Mouse (Mus musculus) lung, embryonic 15.5 days (tissue): ENCODE data around the gene Akt3. TPM values are rescaled to one million over a fixed set of nuclear protein-coding genes. Genes with fewer than 3 reads are reported as not detected.

Source experiments
- ATAC-seq: fragments of 200-750 bp; cut with Nextera tagmentation; 2 replicates; pipeline ENCODE4 v1.8.0; 2017; ENCODE audit warnings: moderate number of reproducible peaks, borderline replicate concordance; ENCODE audit not compliant: low FRiP score, low TSS enrichment; ENCODE audit errors: extremely low read depth
- H3K27ac ChIP-seq: fragments of 300-500 bp; sonication (generic); 2 replicates; pipeline ENCODE4 v1.5.1; 2015; ENCODE audit warnings: moderate library complexity, mild to moderate bottlenecking, inconsistent platforms
- H3K27me3 ChIP-seq: fragments of 300-500 bp; sonication (generic); 2 replicates; pipeline ENCODE4 v1.6.1; 2015; ENCODE audit warnings: inconsistent platforms
- H3K36me3 ChIP-seq: fragments of 300-500 bp; sonication (generic); 2 replicates; pipeline ENCODE4 v1.6.1; 2015; ENCODE audit warnings: inconsistent platforms
- H3K4me1 ChIP-seq: fragments of 300-500 bp; sonication (generic); 2 replicates; pipeline ENCODE4 v1.6.1; 2015; ENCODE audit warnings: inconsistent platforms
- H3K4me2 ChIP-seq: fragments of 300-500 bp; sonication (generic); 2 replicates; pipeline ENCODE4 v1.6.1; 2015; ENCODE audit warnings: inconsistent platforms, mild to moderate bottlenecking, moderate library complexity
- H3K4me3 ChIP-seq: fragments of 300-500 bp; sonication (generic); 2 replicates; pipeline ENCODE4 v1.5.1; 2015; ENCODE audit warnings: mild to moderate bottlenecking, inconsistent platforms
- H3K9ac ChIP-seq: fragments of 300-500 bp; sonication (generic); 2 replicates; pipeline ENCODE4 v1.6.1; 2015; ENCODE audit warnings: inconsistent platforms
- H3K9me3 ChIP-seq: fragments of 300-500 bp; sonication (generic); 2 replicates; pipeline ENCODE4 v1.6.1; 2016; ENCODE audit warnings: inconsistent platforms
- WGBS: fragments of 180-500 bp; shearing (Covaris S2); methylation state at CpG from one replicate; pipeline ENCODE4 v1.1.7; 2015; 5-methylcytosine and 5-hydroxymethylcytosine counted together
- polyA plus RNA-seq: library from polyadenylated mRNA; unstranded; fragments of >200 nt; fragmentation: Nextera tagmentation; extraction: Ambion mirVana; gene quantifications from 2 replicates; pipeline ENCODE4 v1.2.1, GENCODE M21; 2015

Akt3 gene
- polyA plus RNA-seq: 4.6 and 5.3 TPM in 2 replicates

GRCm38 (mm10) chr1:177258034-177258342 lies at the start of gene Akt3:
Akt3 (minus strand) TSS chr1:177258203.
- H3K4me2 ChIP-seq: peak within 1 kb of the TSS; percentile 90
- no peaks in the 10 kb centered on the region for H3K27me3 ChIP-seq
- no peaks in the 10 kb centered on the region for H3K9me3 ChIP-seq
- peak within 1 kb of the TSS; percentile 97 for H3K27ac ChIP-seq
- ATAC-seq: peak; percentile 62
- H3K36me3 ChIP-seq: no peaks in the 10 kb centered on the region
- no CpG with 5 or more reads among the region's 32 CpGs for WGBS
- H3K4me1 ChIP-seq: 0 out of 2 replicates have a peak, but pooled peaks cover 3% of the 10 kb centered on the region
- peak within 1 kb of the TSS; percentile 95 for H3K4me3 ChIP-seq
- H3K9ac ChIP-seq: peak within 1 kb of the TSS; percentile 76

GRCm38 (mm10) chr1:177307549-177307948 lies 49.5 kb upstream of the Akt3 start:
- 81% methylated on average over 11 of the region's 11 CpGs for WGBS
- Histone ChIP-seq H3K27me3 (no peaks in the 10 kb centered on the region), H3K9me3 (no peaks in the 10 kb centered on the region)

GRCm38 (mm10) chr1:177298231-177298630 lies 40.2 kb upstream of the Akt3 start:
- 87% methylated on average over 1 of the region's 1 CpGs for WGBS
- ATAC-seq: no peak

More at GRCm38 (mm10) chr1:177307549-177307948, 49.5 kb upstream of the Akt3 start:
- Histone ChIP-seq H3K4me3 (no peak overlapping the region), H3K27ac (no peak overlapping the region), H3K4me2 (no peak overlapping the region), H3K9ac (no peak overlapping the region), H3K4me1 (no peaks in the 10 kb centered on the region), H3K36me3 (no peaks in the 10 kb centered on the region)
- ATAC-seq: no peak

GRCm38 (mm10) chr1:177286764-177287163 lies 28.8 kb upstream of the Akt3 start:
- no peak for ATAC-seq
- H3K4me3 ChIP-seq: no peak overlapping the region
- no peaks in the 10 kb centered on the region for H3K36me3 ChIP-seq
- H3K27ac ChIP-seq: no peak overlapping the region
- H3K9ac ChIP-seq: no peak overlapping the region
- no peaks in the 10 kb centered on the region for H3K4me1 ChIP-seq
- H3K27me3 ChIP-seq: no peaks in the 10 kb centered on the region
- 30% methylated on average over 3 of the region's 3 CpGs for WGBS
- no peaks in the 10 kb centered on the region for H3K9me3 ChIP-seq
- H3K4me2 ChIP-seq: no peak overlapping the region

More at GRCm38 (mm10) chr1:177298231-177298630, 40.2 kb upstream of the Akt3 start:
- Histone ChIP-seq H3K9ac (no peak overlapping the region), H3K4me1 (no peaks in the 10 kb centered on the region), H3K9me3 (no peaks in the 10 kb centered on the region), H3K27me3 (no peaks in the 10 kb centered on the region), H3K36me3 (no peaks in the 10 kb centered on the region), H3K4me2 (no peak overlapping the region), H3K27ac (no peak overlapping the region), H3K4me3 (no peak overlapping the region)

GRCm38 (mm10) chr1:177281925-177282324 lies 23.9 kb upstream of the Akt3 start:
- no peak overlapping the region for H3K4me3 ChIP-seq
- no peak overlapping the region for H3K4me2 ChIP-seq
- no peak overlapping the region for H3K9ac ChIP-seq
- no peaks in the 10 kb centered on the region for H3K27me3 ChIP-seq
- ATAC-seq: no peak
- no peaks in the 10 kb centered on the region for H3K4me1 ChIP-seq
- H3K36me3 ChIP-seq: no peaks in the 10 kb centered on the region
- H3K27ac ChIP-seq: no peak overlapping the region
- H3K9me3 ChIP-seq: no peaks in the 10 kb centered on the region

- Histone ChIP-seq H3K9me3 (no peaks in the 10 kb centered on the region), H3K27ac (no peak overlapping the region), H3K27me3 (no peaks in the 10 kb centered on the region), H3K4me3 (no peak overlapping the region), H3K9ac (no peak overlapping the region), H3K4me1 (no peaks in the 10 kb centered on the region), H3K36me3 (no peaks in the 10 kb centered on the region), H3K4me2 (no peak overlapping the region)
- no peak for ATAC-seq
- 63% methylated on average over 5 of the region's 5 CpGs for WGBS
These were observed 19.4 kb upstream of the Akt3 start for GRCm38 (mm10) chr1:177277361-177277760.

- no peak overlapping the region for H3K4me3 ChIP-seq
- H3K27me3 ChIP-seq: no peaks in the 10 kb centered on the region
- H3K4me2 ChIP-seq: no peak overlapping the region
- H3K27ac ChIP-seq: no peak overlapping the region
- H3K4me1 ChIP-seq: no peaks in the 10 kb centered on the region
- H3K9ac ChIP-seq: no peak overlapping the region
- no peaks in the 10 kb centered on the region for H3K36me3 ChIP-seq
- ATAC-seq: no peak
- 65% methylated on average over 1 of the region's 1 CpGs for WGBS
- no peaks in the 10 kb centered on the region for H3K9me3 ChIP-seq
These were observed 9.6 kb upstream of the Akt3 start for GRCm38 (mm10) chr1:177267645-177268044.

GRCm38 (mm10) chr1:177262926-177263325 lies 4.9 kb upstream of the Akt3 start:
- Histone ChIP-seq H3K4me2 (no peak overlapping the region), H3K27ac (no peak overlapping the region), H3K4me3 (no peak overlapping the region), H3K9me3 (no peaks in the 10 kb centered on the region), H3K36me3 (no peaks in the 10 kb centered on the region), H3K27me3 (no peaks in the 10 kb centered on the region), H3K4me1 (no peaks in the 10 kb centered on the region), H3K9ac (no peak overlapping the region)
- WGBS: 49% methylated on average over 2 of the region's 2 CpGs
- ATAC-seq: no peak

GRCm38 (mm10) chr1:177260796-177261195 lies 2.8 kb upstream of the Akt3 start:
- 54% methylated on average over 4 of the region's 4 CpGs for WGBS
- H3K4me1 ChIP-seq: 0 out of 2 replicates have a peak, but pooled peaks cover 3% of the 10 kb centered on the region
- H3K36me3 ChIP-seq: no peaks in the 10 kb centered on the region
- no peak overlapping the region for H3K9ac ChIP-seq
- no peaks in the 10 kb centered on the region for H3K27me3 ChIP-seq
- no peaks in the 10 kb centered on the region for H3K9me3 ChIP-seq
- H3K4me3 ChIP-seq: no peak overlapping the region
- no peak overlapping the region for H3K4me2 ChIP-seq
- H3K27ac ChIP-seq: no peak overlapping the region
- no peak for ATAC-seq

- ATAC-seq: no peak
- WGBS: 18% methylated on average over 16 of the region's 16 CpGs
- H3K27ac ChIP-seq: peak overlapping the region; percentile 97
- H3K4me2 ChIP-seq: peak overlapping the region; percentile 90
- H3K9me3 ChIP-seq: no peaks in the 10 kb centered on the region
- H3K36me3 ChIP-seq: no peaks in the 10 kb centered on the region
- peak overlapping the region; percentile 76 for H3K9ac ChIP-seq
- H3K4me3 ChIP-seq: peak overlapping the region; percentile 95
- no peaks in the 10 kb centered on the region for H3K27me3 ChIP-seq
- H3K4me1 ChIP-seq: 0 out of 2 replicates have a peak, but pooled peaks cover 3% of the 10 kb centered on the region
These were observed 1.1 kb upstream of the Akt3 start for GRCm38 (mm10) chr1:177259038-177259600.

GRCm38 (mm10) chr1:177258343-177259037 lies 487 bp upstream of the Akt3 start:
- Histone ChIP-seq H3K36me3 (no peaks in the 10 kb centered on the region), H3K27me3 (no peaks in the 10 kb centered on the region), H3K4me2 (peak overlapping the region; percentile 90), H3K4me3 (peak overlapping the region; percentile 95), H3K27ac (peak overlapping the region; percentile 97), H3K9ac (peak overlapping the region; percentile 76), H3K4me1 (0 out of 2 replicates have a peak, but pooled peaks cover 3% of the 10 kb centered on the region), H3K9me3 (no peaks in the 10 kb centered on the region)
- ATAC-seq: peak; percentile 94
- under 1% methylated on average over 52 of the region's 86 CpGs for WGBS

GRCm38 (mm10) chr1:177257178-177258033 lies 597 bp downstream of the Akt3 start:
- no peaks in the 10 kb centered on the region for H3K9me3 ChIP-seq
- H3K4me3 ChIP-seq: peak overlapping the region; percentile 95
- no peaks in the 10 kb centered on the region for H3K36me3 ChIP-seq
- peak overlapping the region; percentile 76 for H3K9ac ChIP-seq
- 0% methylated on average over 62 of the region's 86 CpGs for WGBS
- no peaks in the 10 kb centered on the region for H3K27me3 ChIP-seq
- 0 out of 2 replicates have a peak, but pooled peaks cover 3% of the 10 kb centered on the region for H3K4me1 ChIP-seq
- H3K27ac ChIP-seq: peak overlapping the region; percentile 97
- peak overlapping the region; percentile 90 for H3K4me2 ChIP-seq
- ATAC-seq: peak; percentile 38
